Mouse (Mus musculus): ENCODE results near the gene Triap1.

Gene Triap1

DNA sequence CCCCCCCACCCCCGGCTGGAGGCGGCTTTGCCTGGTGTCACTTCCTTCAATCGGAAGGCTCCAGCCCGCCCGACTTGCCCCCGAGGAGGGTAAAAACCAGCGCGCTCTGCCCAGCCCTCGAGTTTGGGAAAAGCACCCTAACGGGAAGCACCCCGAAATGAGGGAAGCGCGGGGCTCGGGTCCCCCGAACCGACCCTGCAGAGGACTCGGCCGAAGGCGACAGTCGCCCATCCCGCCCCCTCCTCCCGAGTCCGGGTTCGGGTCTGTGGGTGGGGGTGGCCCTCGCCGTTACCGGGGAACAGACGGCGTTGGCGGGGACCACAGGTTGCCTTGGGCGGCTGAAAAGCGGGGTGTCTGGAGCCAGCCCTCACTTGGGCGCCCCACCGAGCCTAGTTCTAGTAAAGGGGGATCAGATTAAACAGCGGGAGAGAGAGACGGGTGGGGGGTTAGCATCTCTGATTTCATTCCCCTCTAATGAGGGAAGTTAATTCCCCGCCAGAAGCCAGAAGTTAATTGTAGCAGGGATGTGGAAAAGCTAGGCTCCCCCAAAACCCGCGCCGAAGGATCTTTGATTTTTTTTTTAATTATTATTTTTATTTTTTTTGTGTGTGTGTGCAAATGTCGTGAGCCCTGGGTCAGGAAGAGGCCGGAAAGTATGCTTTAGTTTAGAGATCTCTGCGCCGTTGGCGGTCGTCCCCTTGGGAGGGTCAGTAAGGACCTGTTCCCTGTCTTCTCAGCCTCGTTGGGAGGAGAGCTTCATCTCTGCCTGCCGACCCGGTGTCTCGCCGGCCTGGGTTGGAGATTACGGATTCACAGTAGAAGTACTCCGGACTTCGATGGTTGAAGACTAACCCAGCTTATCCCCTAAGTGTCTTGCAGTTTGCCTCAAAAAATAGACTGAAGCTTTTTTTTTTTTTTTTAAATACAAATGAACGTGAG, 13.1 kb upstream of the Triap1 start:
- ATAC-seq (ENCODE audit: insufficient number of reproducible peaks, low FRiP score, low TSS enrichment) = no peak

DNA sequence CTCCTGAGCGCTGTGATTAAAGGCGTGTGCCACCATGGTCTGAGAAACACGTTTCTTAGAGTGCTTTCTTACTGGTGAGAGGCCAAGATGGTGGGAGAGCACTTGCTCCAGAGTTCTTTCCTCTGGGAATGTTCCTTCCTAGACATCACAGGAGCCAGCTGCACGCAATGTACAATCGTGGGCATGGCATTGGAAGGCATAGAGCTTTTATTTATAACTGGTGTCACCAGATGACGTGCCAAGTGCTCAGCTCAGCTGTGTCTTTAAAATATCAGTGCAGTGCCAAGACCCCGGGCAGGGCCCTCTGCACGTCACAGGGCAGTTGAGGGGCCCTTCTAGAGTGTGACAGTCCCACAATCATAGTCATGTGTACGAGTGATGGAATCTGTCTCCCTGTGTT, 10.1 kb upstream of the Triap1 start:
- no peak for ATAC-seq (ENCODE audit: insufficient number of reproducible peaks, low FRiP score, low TSS enrichment)

DNA sequence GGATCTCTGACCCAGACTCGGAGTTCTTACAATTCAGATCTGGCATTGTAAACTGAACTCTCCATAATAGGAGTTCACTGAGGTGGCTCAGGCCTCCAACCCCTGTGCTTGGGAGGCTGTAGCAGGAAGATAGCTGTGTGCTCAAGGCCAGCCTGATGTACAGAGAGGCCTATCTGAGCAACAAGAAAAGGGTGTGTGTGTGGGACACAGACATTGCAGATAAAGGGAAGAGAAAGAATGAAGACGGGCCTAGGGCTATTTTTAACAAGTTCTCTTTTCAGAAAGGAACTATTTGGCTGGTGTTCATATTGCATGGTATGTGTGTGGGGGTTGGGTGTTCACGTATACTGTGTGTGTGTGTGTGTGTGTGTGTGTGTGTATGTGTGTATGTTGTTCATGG, 7.4 kb upstream of the Triap1 start:
- no peak for ATAC-seq (ENCODE audit: insufficient number of reproducible peaks, low FRiP score, low TSS enrichment)

DNA sequence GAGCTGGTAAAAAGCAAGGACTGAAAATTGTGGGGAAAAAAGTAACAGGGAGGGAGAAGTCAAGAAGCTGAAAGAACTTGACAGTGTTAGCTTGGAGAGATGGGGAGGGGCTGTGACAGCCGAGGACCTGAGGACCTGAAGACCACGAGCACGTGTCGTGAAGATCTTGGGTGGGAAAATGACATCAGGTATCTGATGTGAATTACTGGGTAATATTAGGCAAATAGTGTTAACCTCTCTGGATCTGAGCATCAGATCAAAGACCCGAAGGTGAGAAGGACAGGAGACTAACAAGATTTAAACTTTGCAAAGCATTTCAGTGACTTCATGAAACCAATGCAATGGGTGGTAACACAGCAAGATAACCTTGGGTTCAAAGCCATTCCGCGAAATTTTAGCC, 1.0 kb upstream of the Triap1 start:
- ATAC-seq (ENCODE audit: insufficient number of reproducible peaks, low FRiP score, low TSS enrichment) = no peak

DNA sequence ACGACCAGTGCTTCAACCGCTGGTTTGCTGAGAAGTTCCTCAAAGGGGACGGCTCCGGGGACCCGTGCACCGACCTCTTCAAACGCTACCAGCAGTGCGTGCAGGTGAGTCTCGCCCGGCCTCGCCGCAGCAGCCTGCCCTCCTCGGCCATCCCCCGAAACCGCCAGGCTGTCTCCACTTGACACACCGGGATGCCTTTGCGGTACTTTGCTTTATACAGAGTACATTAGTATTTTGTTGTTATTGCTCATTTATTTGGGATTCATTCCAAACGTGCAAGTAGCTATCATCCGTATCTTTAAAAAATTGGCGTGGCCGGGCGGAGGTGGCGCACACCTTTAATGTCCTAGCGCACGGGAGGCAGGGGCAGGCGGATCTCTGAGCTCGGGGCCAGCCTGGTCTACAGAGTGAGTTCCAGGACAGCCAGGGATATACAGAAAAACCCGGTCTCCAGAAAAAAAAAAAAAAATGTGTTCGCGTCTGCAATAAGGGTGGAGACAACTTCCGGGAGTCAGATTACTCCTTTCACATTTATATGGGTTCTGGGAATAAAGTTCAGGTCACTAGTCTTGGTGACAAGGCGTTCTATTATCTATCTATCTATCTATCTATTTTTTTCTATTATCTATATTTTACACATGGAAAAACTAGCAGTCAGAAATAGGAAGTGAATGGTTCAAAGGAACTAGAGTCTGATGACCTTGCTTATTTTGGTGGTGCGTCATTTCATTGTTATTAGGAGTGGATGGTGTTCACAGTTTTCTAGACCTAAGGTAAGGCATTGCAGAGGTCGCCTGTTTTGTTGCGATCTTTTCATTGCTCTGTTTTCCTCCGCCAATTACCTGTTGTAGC, 515 bp downstream of the Triap1 start:
- ATAC-seq (ENCODE audit: insufficient number of reproducible peaks, low FRiP score, low TSS enrichment) = 0 out of 2 replicates have a peak, but pooled peaks have one; percentile 31

DNA sequence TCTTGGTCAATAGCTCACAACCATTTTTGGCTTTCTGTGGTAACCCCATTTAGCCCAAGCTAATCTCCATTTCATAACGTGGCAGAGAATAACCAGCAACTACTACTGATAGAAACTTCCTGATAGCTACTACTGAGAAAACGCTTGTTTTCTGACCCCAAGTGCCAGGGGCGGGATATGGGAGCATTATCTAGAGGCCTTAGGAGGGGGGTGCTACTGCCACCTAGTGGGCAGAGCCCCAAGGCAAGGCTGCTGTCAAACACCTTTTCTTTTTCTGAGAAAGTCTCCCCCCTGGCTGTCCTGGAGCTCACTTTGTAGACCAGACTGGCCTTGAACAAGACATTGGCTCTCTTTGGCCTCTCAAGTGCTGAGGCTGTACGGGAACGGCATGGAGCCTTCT, 6.5 kb downstream of the Triap1 start:
- no peak for ATAC-seq (ENCODE audit: insufficient number of reproducible peaks, low FRiP score, low TSS enrichment)

DNA sequence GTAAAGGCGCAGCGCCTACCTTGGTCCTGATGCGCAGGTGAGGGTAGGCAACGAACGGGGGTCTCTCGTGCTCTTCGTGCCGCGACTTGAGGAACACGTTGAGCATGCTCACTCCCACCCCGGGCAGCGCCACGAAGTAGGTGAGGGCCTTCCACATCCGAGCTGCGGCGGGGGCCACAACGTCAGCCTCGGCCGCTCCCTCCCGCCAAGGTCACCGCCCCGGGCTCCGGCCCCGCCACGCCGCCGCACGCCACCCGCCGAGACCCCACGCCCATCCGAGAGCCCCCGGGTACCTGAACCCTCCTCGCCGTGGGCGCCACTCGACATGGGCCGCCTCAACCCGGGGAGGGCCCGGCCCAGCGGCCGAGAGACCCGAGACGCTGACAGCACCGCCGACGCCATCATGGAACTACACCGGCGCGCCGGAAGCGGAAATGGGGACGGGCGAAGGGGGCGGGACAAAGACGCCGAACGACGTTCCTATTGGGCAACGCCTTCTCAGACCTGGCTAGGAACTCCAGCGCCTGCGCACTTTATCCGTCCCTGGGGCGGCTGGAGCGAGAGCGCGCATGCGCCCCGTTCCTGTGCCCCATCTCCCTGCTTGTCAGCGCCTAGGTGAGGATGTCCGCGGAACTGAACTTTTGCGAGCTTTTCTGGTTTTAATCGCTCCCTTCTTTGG, 7.7 kb downstream of the Triap1 start, which contains the start of gene Cox6a1:
TSS of gene Cox6a1 (minus strand) at position 436 of the 679 bp plus-strand sequence.
- ATAC-seq (ENCODE audit: insufficient number of reproducible peaks, low FRiP score, low TSS enrichment) = peak; percentile 92

DNA sequence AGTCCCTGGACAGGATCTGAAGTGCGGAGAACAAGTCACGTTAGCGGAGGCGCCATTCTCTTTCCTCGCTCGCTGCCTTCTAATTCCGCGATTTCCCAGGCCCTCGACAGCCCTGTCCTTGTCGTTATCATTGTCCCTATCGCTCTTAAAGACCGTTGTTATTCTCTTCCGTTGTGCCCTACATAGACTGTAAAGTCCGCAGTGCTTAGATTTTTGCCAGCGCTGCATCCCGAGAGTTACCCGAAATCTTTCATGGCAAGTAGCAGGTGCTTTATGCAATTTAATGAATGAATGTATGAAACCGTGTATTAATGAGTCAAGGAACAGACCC, 8.2 kb downstream of the Triap1 start:
- ATAC-seq (ENCODE audit: insufficient number of reproducible peaks, low FRiP score, low TSS enrichment) = no peak; the same call in 1 of the 2 replicates

DNA sequence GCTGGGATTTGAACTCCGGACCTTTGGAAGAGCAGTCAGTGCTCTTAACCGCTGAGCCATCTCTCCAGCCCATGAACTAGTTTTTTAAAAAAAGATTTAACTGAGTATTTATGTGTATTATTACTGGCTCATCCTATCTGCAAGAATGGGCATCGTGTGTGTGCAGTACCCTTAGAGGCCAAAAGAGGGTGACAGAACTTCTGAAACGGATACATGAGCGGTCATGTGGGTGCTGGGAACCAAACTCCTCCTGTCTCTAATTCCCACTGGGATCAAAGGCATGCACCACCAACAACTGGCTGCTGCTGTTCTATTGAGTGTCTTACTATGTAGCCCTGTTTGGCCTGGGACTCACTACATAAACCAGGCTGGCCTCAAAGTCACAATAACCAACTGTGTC, 10.3 kb downstream of the Triap1 start:
- ATAC-seq (ENCODE audit: insufficient number of reproducible peaks, low FRiP score, low TSS enrichment) = no peak

DNA sequence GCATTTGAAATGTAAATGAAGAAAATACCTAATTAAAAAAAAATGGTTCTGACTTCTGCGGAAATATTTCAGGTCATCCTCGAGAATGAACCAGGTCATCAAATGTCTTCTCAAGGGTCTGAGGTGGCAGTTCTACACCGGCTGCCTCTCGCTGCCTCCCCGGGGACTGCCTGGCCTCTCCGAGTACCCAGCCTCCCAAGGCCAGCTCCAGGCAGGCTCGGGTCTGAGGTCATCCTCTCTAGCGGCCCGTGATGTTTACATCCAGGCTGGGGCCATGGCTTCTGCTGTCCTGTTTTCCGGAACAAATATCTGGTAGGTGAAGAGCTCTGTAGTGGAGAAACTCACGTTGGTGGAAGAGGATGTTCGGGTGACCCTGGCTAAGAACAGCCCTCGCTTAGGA, 14.0 kb downstream of the Triap1 start:
- ATAC-seq (ENCODE audit: insufficient number of reproducible peaks, low FRiP score, low TSS enrichment) = no peak

DNA sequence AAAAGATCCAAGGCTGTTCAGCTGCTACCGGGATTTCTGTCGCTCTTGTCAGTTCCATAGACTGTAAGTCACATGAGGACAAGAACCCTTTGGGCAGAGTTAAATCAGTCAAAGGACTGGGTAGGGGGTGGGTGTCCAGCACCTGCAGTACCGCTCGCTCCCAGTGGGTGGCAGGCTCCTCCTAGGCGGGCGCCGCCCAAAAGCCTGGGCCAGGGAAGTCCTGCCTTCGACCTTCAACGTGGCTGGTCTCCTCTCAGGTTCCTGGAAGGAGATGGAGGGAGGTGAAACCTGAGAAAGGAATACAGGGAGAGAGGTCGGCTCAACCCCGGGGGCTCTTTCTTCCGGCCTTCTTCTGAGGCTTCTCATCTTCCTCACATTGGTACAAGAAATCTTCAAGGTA, 17.8 kb downstream of the Triap1 start:
- ATAC-seq (ENCODE audit: insufficient number of reproducible peaks, low FRiP score, low TSS enrichment) = no peak

DNA sequence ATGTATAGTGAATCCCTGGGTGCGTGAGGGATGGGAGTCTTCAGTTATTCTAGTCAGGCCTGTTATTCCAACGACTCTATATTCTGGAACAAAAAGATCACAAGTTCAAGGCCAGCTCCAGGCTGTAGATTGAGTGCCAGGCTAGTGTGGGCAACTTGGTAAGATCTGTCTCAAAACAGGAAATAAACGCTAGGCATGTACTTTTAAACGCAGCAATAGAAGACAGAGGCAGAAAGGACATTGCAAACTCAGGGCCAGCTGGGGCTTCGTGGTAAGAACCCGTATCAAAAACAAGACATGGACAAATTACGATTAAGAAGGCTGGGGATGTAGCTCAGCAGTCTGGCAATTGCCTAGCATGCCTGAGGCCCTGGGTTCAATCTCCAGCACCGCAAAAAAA, 18.4 kb downstream of the Triap1 start:
- no peak for ATAC-seq (ENCODE audit: insufficient number of reproducible peaks, low FRiP score, low TSS enrichment)

DNA sequence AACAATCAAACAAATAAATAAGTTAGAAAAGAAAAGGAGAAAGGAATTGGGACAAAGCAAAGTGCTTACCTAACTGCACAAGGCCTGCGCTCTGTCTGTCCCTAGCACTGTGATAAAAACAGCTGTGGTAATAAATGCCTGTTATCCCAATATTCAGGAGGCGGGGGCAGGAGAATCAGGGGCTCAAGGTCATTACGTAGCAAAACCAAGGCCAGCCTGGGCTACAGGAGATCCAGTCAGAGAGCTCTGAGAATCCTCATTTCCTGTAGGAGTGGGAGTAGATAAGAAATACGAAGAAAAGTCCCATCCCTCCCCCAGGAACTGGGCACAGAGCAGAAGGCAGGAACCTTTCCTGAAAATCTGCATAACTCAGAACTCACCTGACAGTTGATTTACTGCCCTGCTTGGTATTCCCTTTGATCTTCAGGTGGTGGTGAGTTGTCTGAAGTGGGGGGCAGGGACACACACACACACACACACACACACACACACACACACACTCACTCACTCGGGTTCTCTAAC, 18.9 kb downstream of the Triap1 start:
- ATAC-seq (ENCODE audit: insufficient number of reproducible peaks, low FRiP score, low TSS enrichment) = no peak

DNA sequence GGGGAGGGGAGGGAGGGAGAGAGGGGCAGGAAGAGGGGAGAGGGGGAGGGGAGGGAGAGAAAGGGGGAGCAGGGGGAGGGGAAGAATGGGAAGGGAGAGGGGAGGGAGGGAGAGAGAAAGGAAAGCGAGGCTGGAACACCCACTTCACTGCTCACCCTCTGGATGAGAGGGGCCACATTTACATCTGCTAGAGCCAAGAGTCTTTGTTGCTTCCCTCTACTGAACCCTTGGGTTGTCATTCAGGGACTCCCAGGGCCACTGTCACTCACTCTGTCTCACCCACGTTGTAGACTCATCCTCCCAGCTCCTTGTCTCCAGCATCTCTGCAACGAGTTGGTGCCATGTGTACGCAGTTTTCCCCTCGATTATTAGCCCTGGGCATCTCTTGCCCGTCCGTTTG, 21.2 kb downstream of the Triap1 start:
- no peak for ATAC-seq (ENCODE audit: insufficient number of reproducible peaks, low FRiP score, low TSS enrichment)

DNA sequence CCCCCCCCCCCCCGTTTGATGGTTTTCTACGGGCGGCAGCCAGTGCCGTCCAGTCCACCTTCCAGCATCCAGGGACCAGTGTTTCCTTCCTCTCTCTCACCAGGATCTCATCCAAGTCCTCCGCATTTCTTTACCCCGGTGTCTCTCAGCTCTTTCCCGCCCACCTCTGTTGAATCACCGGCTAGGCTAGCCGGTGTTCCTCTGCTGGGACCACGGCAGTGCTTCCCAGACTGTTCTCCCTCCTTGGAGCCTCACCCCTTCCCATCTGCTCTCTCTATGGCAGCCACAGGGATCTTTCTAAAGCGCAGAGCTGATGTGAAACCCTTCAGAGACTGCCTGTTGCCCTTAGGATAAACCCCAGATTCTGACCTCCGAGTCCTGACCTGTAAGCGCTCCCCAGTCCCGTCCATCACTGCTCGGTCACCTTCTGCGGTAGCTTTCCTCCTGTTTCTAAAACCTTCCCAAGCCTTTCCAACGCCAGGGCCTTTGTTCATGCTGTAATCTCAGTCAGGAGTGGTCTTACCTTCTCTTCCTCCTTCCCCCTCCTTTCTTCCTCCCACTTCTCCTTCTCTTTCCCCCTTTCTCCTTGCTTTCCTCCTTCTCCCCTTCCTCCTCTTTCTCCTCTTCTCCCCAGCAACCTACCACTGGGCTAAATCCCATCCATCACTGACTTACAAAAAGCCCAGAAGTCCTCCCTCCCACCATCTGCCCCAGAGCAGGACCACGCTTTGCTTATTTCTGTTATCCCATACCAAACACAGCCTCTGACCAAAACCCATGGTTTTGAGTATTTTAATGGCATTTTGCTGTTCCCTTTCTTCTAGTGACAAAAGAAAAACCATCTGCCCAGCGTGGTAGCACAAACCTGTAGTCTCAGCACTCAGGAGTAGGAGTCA, 22.0 kb downstream of the Triap1 start:
- no peak for ATAC-seq (ENCODE audit: insufficient number of reproducible peaks, low FRiP score, low TSS enrichment)

DNA sequence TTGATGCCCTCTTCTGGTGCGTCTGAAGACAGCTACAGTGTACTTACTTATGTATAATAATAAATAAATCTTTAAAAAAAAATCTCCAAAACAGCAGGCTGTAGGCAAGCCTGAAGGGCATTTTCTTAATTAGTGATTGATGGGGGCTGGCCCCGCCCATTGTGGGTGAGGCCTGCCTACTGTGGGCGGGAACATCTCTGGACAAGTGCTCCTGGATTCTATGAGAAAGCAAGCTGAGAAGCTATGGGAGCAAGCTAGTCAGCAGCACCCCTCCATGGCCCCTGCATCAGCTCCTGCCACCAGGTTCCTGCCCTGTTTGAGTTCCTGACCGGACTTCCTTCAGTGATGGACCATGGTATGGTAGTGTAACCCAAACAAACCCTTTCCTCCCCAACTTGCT, 23.8 kb downstream of the Triap1 start:
- no peak for ATAC-seq (ENCODE audit: insufficient number of reproducible peaks, low FRiP score, low TSS enrichment)

DNA sequence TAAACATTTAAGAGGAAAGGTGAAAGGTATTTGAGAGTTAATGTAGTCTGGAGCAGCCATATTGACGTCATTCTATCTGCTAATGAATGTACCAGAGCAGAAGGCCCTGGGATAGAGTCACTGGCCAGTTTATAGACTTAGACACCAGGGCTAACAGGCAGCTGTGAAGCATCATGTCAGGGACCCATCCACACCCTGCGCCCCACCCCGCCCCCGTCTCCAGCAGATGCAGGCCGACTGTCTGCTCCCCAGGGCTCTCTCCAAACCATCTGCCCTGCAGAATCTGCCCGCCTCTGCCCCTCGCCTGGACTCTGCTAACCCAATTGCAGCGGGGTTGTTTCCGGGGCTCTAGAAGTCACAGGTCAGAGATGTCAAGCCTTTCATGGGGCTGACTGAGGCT, 30.7 kb downstream of the Triap1 start:
- ATAC-seq (ENCODE audit: insufficient number of reproducible peaks, low FRiP score, low TSS enrichment) = no peak

DNA sequence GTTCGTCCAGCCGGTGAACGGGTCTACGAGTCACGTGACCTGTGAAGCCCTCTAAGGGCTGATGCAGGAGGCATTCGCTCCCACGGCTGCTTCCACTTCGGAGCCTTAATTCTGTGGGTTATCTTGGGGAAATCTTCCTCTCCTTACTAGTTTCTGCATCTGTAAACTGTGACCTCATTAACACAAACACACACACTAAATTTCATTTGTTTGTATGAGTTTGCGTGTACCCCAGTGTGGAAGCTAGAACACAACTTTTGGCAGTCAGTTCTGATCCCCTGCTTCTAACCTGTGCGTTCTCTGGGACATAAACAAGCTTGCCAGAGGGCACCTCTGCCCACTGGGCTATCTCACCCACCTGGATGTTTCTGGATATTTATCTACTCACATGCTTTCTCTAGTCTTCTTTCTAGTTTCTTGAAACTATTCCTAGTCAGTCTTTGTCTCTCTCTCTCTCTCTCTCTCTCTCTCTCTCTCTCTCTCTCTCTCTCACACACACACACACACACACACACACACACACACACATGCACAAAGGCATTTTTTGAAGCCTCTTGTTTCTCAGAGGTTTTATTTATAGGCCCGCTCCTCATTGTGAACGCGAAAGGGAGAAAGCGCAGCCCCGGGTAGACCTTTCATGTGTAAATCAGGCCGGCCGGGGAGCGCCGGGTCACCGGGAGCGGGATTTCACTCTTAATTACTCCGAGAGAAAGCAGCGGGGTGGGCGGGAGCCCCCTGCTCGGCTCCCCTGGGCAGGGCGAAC, 32.6 kb downstream of the Triap1 start:
- ATAC-seq (ENCODE audit: insufficient number of reproducible peaks, low FRiP score, low TSS enrichment) = no peak

All from cerebellum, adult (tissue).